Mouse (Mus musculus) macrophage (primary cell): ENCODE data around the gene Arfgap1. TPM values are rescaled to one million over a fixed set of nuclear protein-coding genes. Genes with fewer than 3 reads are reported as not detected.

ENCODE experiments used
- H3K27ac ChIP-seq: fragments of 350-480 bp; formaldehyde crosslinking; 2 replicates; pipeline ENCODE4 v1.9.0; 2021
- H3K36me3 ChIP-seq: fragments of 350-480 bp; formaldehyde crosslinking; 2 replicates; pipeline ENCODE4 v1.9.0; 2021; ENCODE audit errors: inconsistent target
- H3K4me3 ChIP-seq: fragments of 350-480 bp; formaldehyde crosslinking; 2 replicates; pipeline ENCODE4 v1.9.0; 2021; ENCODE audit errors: inconsistent target
- H3K79me2 ChIP-seq: fragments of 350-480 bp; formaldehyde crosslinking; 2 replicates; pipeline ENCODE4 v1.9.0; 2021; ENCODE audit errors: inconsistent target
- WGBS: methylation state at CpG from one replicate; pipeline ENCODE4 v1.1.7; 2026; ENCODE audit warnings: inconsistent platforms; ENCODE audit not compliant: missing documents; 5-methylcytosine and 5-hydroxymethylcytosine counted together
- polyA plus RNA-seq: library from polyadenylated mRNA; stranded (reverse); fragments of 250-400 nt; gene quantifications from 3 replicates; pipeline ENCODE4 v1.2.4, GENCODE M21; 2018; ENCODE audit warnings: inconsistent platforms

The Arfgap1 gene
- polyA plus RNA-seq, 1 experiment from 2014 or later, result 27.3 TPM

GRCm38 (mm10) chr2:180959605-180960004 lies 7.4 kb upstream of the Arfgap1 start:
- WGBS, result 69% methylated on average over 7 of the region's 7 CpGs
- Histone ChIP-seq H3K36me3 (no peaks in the 10 kb centered on the region), H3K4me3 (no peak overlapping the region), H3K27ac (no peak overlapping the region), H3K79me2 (no peaks in the 10 kb centered on the region)

- Histone ChIP-seq H3K36me3 (no peaks in the 10 kb centered on the region), H3K79me2 (no peaks in the 10 kb centered on the region), H3K4me3 (no peak overlapping the region), H3K27ac (no peak overlapping the region)
- WGBS, result 95% methylated on average over 3 of the region's 3 CpGs
Measured at GRCm38 (mm10) chr2:180960187-180960586, 6.8 kb upstream of the Arfgap1 start.

- H3K4me3 ChIP-seq, result no peak overlapping the region
- no peak overlapping the region for H3K27ac ChIP-seq
- 87% methylated on average over 2 of the region's 2 CpGs for WGBS
- no peaks in the 10 kb centered on the region for H3K36me3 ChIP-seq
- peaks cover 7% of the 10 kb centered on the region for H3K79me2 ChIP-seq
Measured at GRCm38 (mm10) chr2:180962616-180963308, 4.3 kb upstream of the Arfgap1 start.

GRCm38 (mm10) chr2:180963956-180964355 lies 3.1 kb upstream of the Arfgap1 start:
- Histone ChIP-seq H3K79me2 (peaks cover 19% of the 10 kb centered on the region), H3K27ac (no peak overlapping the region), H3K36me3 (no peaks in the 10 kb centered on the region), H3K4me3 (no peak overlapping the region)
- WGBS, result 0% methylated on average over 5 of the region's 5 CpGs

- peak overlapping the region; percentile 80 for H3K27ac ChIP-seq
- H3K4me3 ChIP-seq, result peak overlapping the region; percentile 97
- 5% methylated on average over 14 of the region's 14 CpGs for WGBS
- peaks cover 37% of the 10 kb centered on the region for H3K79me2 ChIP-seq
- H3K36me3 ChIP-seq, result peaks cover 4% of the 10 kb centered on the region
Measured at GRCm38 (mm10) chr2:180966092-180966882, 738 bp upstream of the Arfgap1 start.

- peaks cover 75% of the 10 kb centered on the region for H3K36me3 ChIP-seq
- H3K27ac ChIP-seq, result no peak overlapping the region
- WGBS, result 90% methylated on average over 6 of the region's 6 CpGs
Measured at GRCm38 (mm10) chr2:180981133-180981532, 14.1 kb downstream of the Arfgap1 start.

GRCm38 (mm10) chr2:180985635-180986034 lies 18.6 kb downstream of the Arfgap1 start:
- Histone ChIP-seq H3K27ac (no peak overlapping the region), H3K79me2 (no peaks in the 10 kb centered on the region), H3K36me3 (peaks cover 30% of the 10 kb centered on the region), H3K4me3 (no peak overlapping the region)
- 65% methylated on average over 2 of the region's 2 CpGs for WGBS

More at GRCm38 (mm10) chr2:180981133-180981532, 14.1 kb downstream of the Arfgap1 start:
- Histone ChIP-seq H3K4me3 (no peak overlapping the region), H3K79me2 (no peaks in the 10 kb centered on the region)

- no peak within 1 kb of the TSS for H3K27ac ChIP-seq
- H3K4me3 ChIP-seq, result no peak within 1 kb of the TSS
- H3K79me2 ChIP-seq, result no peaks in the 10 kb centered on the region
- H3K36me3 ChIP-seq, result peaks cover 22% of the 10 kb centered on the region
- WGBS, result 67% methylated on average over 2 of the region's 2 CpGs
Measured at GRCm38 (mm10) chr2:180986449-180986848, 19.4 kb downstream of the Arfgap1 start, which contains the start of gene Col20a1. Gene Col20a1 (plus strand): TSS chr2:180986535.

- no peak overlapping the region for H3K4me3 ChIP-seq
Measured at GRCm38 (mm10) chr2:180987001-180987400, 20.0 kb downstream of the Arfgap1 start.

GRCm38 (mm10) chr2:180987432-180988030 lies 20.5 kb downstream of the Arfgap1 start:
- Histone ChIP-seq H3K36me3 (0 out of 2 replicates have a peak, but pooled peaks cover 11% of the 10 kb centered on the region), H3K27ac (no peak overlapping the region), H3K79me2 (no peaks in the 10 kb centered on the region), H3K4me3 (no peak overlapping the region)
- 81% methylated on average over 5 of the region's 5 CpGs for WGBS

More at GRCm38 (mm10) chr2:180987001-180987400, 20.0 kb downstream of the Arfgap1 start:
- Histone ChIP-seq H3K27ac (no peak overlapping the region), H3K36me3 (peaks cover 16% of the 10 kb centered on the region; the same call in 1 of the 2 replicates), H3K79me2 (no peaks in the 10 kb centered on the region)
- 83% methylated on average over 1 of the region's 1 CpGs for WGBS

GRCm38 (mm10) chr2:180988347-180988913 lies 21.4 kb downstream of the Arfgap1 start:
- WGBS, result 85% methylated on average over 3 of the region's 3 CpGs
- H3K79me2 ChIP-seq, result no peaks in the 10 kb centered on the region
- 0 out of 2 replicates have a peak, but pooled peaks cover 2% of the 10 kb centered on the region for H3K36me3 ChIP-seq
- H3K27ac ChIP-seq, result no peak overlapping the region
- no peak overlapping the region for H3K4me3 ChIP-seq

GRCm38 (mm10) chr2:180988948-180989347 lies 21.9 kb downstream of the Arfgap1 start:
- no peaks in the 10 kb centered on the region for H3K36me3 ChIP-seq
- no peak overlapping the region for H3K27ac ChIP-seq
- no peaks in the 10 kb centered on the region for H3K79me2 ChIP-seq
- H3K4me3 ChIP-seq, result no peak overlapping the region
- 86% methylated on average over 1 of the region's 1 CpGs for WGBS

GRCm38 (mm10) chr2:180990347-180990746 lies 23.3 kb downstream of the Arfgap1 start:
- H3K4me3 ChIP-seq, result no peak overlapping the region
- no peaks in the 10 kb centered on the region for H3K79me2 ChIP-seq
- H3K27ac ChIP-seq, result no peak overlapping the region
- WGBS, result 84% methylated on average over 4 of the region's 4 CpGs
- H3K36me3 ChIP-seq, result no peaks in the 10 kb centered on the region

- Histone ChIP-seq H3K36me3 (no peaks in the 10 kb centered on the region), H3K27ac (no peak overlapping the region), H3K79me2 (no peaks in the 10 kb centered on the region), H3K4me3 (no peak overlapping the region)
- 83% methylated on average over 2 of the region's 2 CpGs for WGBS
Measured at GRCm38 (mm10) chr2:180994360-180994759, 27.3 kb downstream of the Arfgap1 start.
